Mouse (Mus musculus): ENCODE results near the gene Gm20388.

- no peak; the same call in 1 of the 2 replicates for TF ChIP-seq POLR2A (IDR thresholded peaks at IDR 0.05; ENCODE audit: borderline replicate concordance, insufficient read depth, low read length)
- no peak for TF ChIP-seq CTCF (IDR thresholded peaks at IDR 0.05; ENCODE audit: borderline replicate concordance, insufficient read depth, low read depth, low read length)
These were observed 1951.3 kb downstream of the Gm20388 start for GRCm38 (mm10) chr8:121861806-121862548.
